Mouse (Mus musculus): ENCODE measurements around the gene Stoml3. TPM values are rescaled to one million over a fixed set of nuclear protein-coding genes. Genes with fewer than 3 reads are reported as not detected.

Stoml3 gene
- polyA plus RNA-seq, 1 experiment from 2014 or later, result not detected

DNA sequence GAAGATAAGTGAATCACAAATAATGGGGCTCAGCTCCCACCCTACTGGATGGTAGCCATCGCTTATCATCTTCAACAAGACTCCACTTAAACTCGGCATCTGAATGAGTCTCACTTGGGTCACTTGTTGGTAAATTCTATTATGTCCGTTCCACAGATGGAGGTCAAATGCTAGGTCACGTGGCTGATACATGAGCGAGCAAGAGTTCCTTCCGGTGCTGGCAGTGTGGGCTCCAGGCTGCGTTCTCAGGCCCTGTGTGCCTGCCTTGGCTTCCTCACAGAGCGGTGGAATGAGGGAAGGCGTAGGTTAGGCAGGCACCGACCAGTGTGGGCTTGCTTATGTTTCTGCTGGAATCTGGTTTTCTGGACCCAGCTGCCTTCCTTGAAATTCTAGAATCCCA lies 1.9 kb upstream of the Stoml3 start:
- Histone ChIP-seq H3K27ac (ENCODE audit: low read depth, low read length) (no peak overlapping the region), H3K36me3 (ENCODE audit: control insufficient read depth, insufficient read depth, low read length) (peaks cover 3% of the 10 kb centered on the region; the same call in 1 of the 2 replicates)

DNA sequence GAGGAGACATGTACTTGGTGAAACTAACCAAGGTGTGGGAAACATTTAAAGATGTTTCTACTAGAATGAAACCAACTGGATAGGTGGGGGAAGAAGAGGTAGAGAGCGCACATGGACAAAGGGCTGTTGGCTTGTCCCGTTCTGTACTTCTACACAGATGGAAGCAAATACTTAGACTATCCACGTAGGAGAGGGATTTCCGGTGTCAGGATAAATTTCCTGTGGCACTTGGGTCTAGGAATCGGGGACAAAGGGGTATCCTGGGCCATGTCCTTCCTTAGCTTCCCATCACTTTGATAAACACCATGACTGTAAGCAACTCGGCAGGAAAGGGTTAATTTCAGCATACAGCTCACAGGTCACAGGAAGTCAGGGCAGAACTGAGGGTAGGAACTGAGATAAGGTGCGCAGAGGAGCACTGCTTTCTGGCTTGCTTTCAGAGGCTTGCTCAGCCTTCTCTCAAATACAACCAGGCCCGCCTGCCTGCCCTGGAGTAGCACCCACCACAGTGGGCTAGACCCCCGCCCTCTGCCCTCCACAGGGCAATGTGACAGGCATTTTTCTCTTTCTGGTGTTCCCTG lies 1.4 kb upstream of the Stoml3 start:
- 30% methylated on average over 9 of the region's 9 CpGs for WGBS
- Histone ChIP-seq H3K36me3 (ENCODE audit: control insufficient read depth, insufficient read depth, low read length) (no peaks in the 10 kb centered on the region; the same call in 1 of the 2 replicates), H3K4me1 (replicated peaks; ENCODE audit: control insufficient read depth, insufficient read depth, low read length) (peaks cover 9% of the 10 kb centered on the region), H3K9ac (ENCODE audit: low read depth, low read length) (no peak overlapping the region), H3K27me3 (replicated peaks; ENCODE audit: control insufficient read depth, insufficient read depth, low read length) (no peaks in the 10 kb centered on the region), H3K4me2 (peak overlapping the region; percentile 27; the same call in 1 of the 2 replicates), H3K9me3 (ENCODE audit: control insufficient read depth, low read length) (no peaks in the 10 kb centered on the region), H3K27ac (ENCODE audit: low read depth, low read length) (peak overlapping the region; percentile 50; the same call in 1 of the 2 replicates), H3K4me3 (ENCODE audit: low read depth, low read length) (no peak overlapping the region)
- ATAC-seq (replicated peaks; ENCODE audit: low FRiP score) (peak; percentile 58; the same call in 1 of the 2 replicates), DNase-seq (ENCODE audit: low spot score) (no peak)

More for the DNA sequence above, 1.9 kb upstream of the Stoml3 start:
- Histone ChIP-seq H3K9ac (ENCODE audit: low read depth, low read length) (no peak overlapping the region), H3K4me3 (ENCODE audit: low read depth, low read length) (no peak overlapping the region), H3K4me1 (replicated peaks; ENCODE audit: control insufficient read depth, insufficient read depth, low read length) (peaks cover 9% of the 10 kb centered on the region), H3K9me3 (ENCODE audit: control insufficient read depth, low read length) (no peaks in the 10 kb centered on the region), H3K27me3 (replicated peaks; ENCODE audit: control insufficient read depth, insufficient read depth, low read length) (no peaks in the 10 kb centered on the region), H3K4me2 (no peak overlapping the region)
- no peak for DNase-seq (ENCODE audit: low spot score)
- ATAC-seq (replicated peaks; ENCODE audit: low FRiP score), result no peak
- WGBS, result 73% methylated on average over 10 of the region's 10 CpGs

DNA sequence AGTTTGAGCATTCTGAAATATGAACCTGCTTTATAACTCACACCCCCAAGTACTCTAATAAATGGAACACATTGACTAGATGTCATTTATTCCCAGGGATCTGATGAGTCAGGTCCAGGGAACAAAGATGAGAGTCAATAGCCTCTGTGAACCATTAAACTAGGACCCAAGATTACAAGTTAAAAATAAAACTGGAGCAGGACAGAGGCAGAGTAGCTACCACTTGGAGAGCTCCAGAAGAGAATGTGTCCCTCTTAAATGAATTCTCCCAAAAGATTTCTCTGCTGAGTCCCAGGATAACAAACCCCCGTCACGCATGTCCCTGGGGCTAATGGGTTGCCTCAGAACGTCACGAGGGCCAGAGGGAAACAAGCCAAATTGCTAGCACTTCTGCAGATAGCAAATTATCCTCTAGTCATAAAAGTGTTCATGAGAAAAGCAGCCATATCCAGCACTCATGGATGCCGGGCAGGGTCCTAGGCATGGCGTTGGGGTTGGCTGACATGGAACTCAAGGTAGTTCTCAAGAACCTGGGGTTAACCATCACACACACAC lies 10.0 kb downstream of the Stoml3 start:
- Histone ChIP-seq H3K4me2 (no peak overlapping the region), H3K4me3 (ENCODE audit: low read depth, low read length) (no peak overlapping the region), H3K27me3 (replicated peaks; ENCODE audit: control insufficient read depth, insufficient read depth, low read length) (no peaks in the 10 kb centered on the region), H3K27ac (ENCODE audit: low read depth, low read length) (no peak overlapping the region), H3K4me1 (replicated peaks; ENCODE audit: control insufficient read depth, insufficient read depth, low read length) (no peaks in the 10 kb centered on the region; the same call in 1 of the 2 replicates), H3K36me3 (ENCODE audit: control insufficient read depth, insufficient read depth, low read length) (no peaks in the 10 kb centered on the region), H3K9ac (ENCODE audit: low read depth, low read length) (no peak overlapping the region), H3K9me3 (ENCODE audit: control insufficient read depth, low read length) (no peaks in the 10 kb centered on the region)
- DNase-seq (ENCODE audit: low spot score) (no peak), ATAC-seq (replicated peaks; ENCODE audit: low FRiP score) (no peak)
- 78% methylated on average over 6 of the region's 6 CpGs for WGBS

DNA sequence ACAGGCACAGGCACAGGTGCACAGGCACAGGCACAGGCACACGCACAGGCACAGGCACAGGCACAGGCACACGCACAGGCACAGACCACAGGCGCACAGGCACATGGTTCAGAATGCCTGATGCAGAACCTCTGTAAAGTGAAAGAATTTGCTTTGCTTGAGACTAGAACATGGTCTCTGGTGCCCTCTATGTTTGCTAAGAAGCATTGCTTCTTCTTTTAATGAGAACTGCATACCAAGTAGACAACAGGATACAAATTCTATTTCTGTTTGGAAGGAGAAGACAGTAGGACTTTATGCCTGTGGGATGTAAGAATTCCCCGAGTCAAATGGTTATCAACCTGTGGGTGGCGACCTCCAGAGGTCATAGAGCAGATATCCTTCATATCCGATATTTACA lies 14.0 kb downstream of the Stoml3 start:
- H3K4me2 ChIP-seq, result no peak overlapping the region
- no peaks in the 10 kb centered on the region; the same call in 1 of the 2 replicates for H3K4me1 ChIP-seq (replicated peaks; ENCODE audit: control insufficient read depth, insufficient read depth, low read length)
- H3K9me3 ChIP-seq (ENCODE audit: control insufficient read depth, low read length), result no peaks in the 10 kb centered on the region
- ATAC-seq (replicated peaks; ENCODE audit: low FRiP score) (no peak), DNase-seq (ENCODE audit: low spot score) (no peak)
- no peak overlapping the region for H3K4me3 ChIP-seq (ENCODE audit: low read depth, low read length)
- H3K27ac ChIP-seq (ENCODE audit: low read depth, low read length), result no peak overlapping the region
- no peak overlapping the region for H3K9ac ChIP-seq (ENCODE audit: low read depth, low read length)
- 61% methylated on average over 6 of the region's 6 CpGs for WGBS
- no peaks in the 10 kb centered on the region for H3K36me3 ChIP-seq (ENCODE audit: control insufficient read depth, insufficient read depth, low read length)
- no peaks in the 10 kb centered on the region for H3K27me3 ChIP-seq (replicated peaks; ENCODE audit: control insufficient read depth, insufficient read depth, low read length)

DNA sequence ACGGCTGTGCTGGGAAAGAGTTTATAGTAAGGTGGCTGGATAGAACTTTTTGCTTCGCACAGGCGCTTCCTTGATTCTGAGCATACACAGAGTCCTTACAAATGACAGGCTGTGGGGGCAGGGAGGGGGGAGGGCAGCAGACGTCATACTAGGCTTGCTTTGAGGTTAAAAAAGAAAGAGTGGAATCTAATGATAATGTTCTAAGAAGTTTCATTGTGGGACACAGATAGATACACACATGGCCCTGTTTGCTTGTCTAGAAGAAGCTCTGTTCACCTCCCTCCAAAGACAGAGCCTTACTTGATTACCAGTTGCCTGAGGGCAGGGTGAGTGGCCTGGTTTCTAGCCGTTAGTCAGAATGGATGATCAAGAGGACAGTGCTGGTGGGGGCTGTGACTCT lies 24.6 kb downstream of the Stoml3 start:
- Histone ChIP-seq H3K27me3 (replicated peaks; ENCODE audit: control insufficient read depth, insufficient read depth, low read length) (no peaks in the 10 kb centered on the region), H3K36me3 (ENCODE audit: control insufficient read depth, insufficient read depth, low read length) (no peaks in the 10 kb centered on the region), H3K9me3 (ENCODE audit: control insufficient read depth, low read length) (no peaks in the 10 kb centered on the region), H3K4me2 (no peak overlapping the region), H3K27ac (ENCODE audit: low read depth, low read length) (no peak overlapping the region), H3K4me1 (replicated peaks; ENCODE audit: control insufficient read depth, insufficient read depth, low read length) (no peaks in the 10 kb centered on the region), H3K9ac (ENCODE audit: low read depth, low read length) (no peak overlapping the region), H3K4me3 (ENCODE audit: low read depth, low read length) (no peak overlapping the region)
- DNase-seq (ENCODE audit: low spot score) (no peak), ATAC-seq (replicated peaks; ENCODE audit: low FRiP score) (peak; percentile 68; the same call in 1 of the 2 replicates)
- 42% methylated on average over 5 of the region's 5 CpGs for WGBS

DNA sequence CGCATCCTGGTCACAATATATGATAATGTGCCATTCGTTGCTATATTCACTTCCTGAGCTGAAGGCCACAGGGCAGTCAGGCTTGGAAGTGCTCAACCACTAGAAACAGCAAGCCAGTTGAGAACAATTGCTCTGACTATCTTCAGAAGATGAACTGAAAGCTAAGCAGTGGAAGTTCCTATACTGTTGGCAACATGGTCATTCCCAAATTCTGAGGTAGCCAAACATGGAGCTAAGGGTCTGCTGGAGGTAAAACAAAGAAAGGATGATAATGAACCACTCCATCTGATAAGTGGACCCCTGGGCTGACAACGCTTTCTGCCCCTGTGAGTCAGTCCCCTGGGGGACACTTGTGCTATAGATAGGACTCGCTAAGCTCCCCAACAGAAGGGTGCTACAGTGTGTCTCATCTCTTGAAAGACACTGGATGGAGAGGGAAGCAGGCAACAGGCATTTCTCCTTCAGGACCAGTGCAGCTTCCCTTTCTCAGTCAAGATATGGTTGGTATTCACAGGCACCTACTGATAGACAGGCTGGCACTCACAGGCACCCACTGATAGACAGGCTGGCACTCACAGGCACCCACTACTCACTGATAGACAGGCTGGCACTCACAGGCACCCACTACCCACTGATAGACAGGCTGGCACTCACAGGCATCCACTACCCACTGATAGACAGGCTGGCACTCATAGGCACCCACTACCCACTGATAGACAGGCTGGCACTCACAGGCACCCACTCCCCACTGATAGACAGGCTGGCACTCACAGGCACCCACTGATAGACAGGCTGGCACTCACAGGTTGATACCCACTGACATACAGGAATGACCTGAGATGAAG lies 26.0 kb downstream of the Stoml3 start:
- H3K4me1 ChIP-seq (replicated peaks; ENCODE audit: control insufficient read depth, insufficient read depth, low read length), result no peaks in the 10 kb centered on the region
- H3K4me3 ChIP-seq (ENCODE audit: low read depth, low read length), result no peak overlapping the region
- no peak overlapping the region for H3K9ac ChIP-seq (ENCODE audit: low read depth, low read length)
- no peak overlapping the region for H3K27ac ChIP-seq (ENCODE audit: low read depth, low read length)
- no peaks in the 10 kb centered on the region for H3K27me3 ChIP-seq (replicated peaks; ENCODE audit: control insufficient read depth, insufficient read depth, low read length)
- ATAC-seq (replicated peaks; ENCODE audit: low FRiP score), result no peak
- no peaks in the 10 kb centered on the region for H3K9me3 ChIP-seq (ENCODE audit: control insufficient read depth, low read length)
- no peak for DNase-seq (ENCODE audit: low spot score)
- WGBS, result 62% methylated on average over 4 of the region's 4 CpGs
- no peak overlapping the region for H3K4me2 ChIP-seq
- no peaks in the 10 kb centered on the region for H3K36me3 ChIP-seq (ENCODE audit: control insufficient read depth, insufficient read depth, low read length)

DNA sequence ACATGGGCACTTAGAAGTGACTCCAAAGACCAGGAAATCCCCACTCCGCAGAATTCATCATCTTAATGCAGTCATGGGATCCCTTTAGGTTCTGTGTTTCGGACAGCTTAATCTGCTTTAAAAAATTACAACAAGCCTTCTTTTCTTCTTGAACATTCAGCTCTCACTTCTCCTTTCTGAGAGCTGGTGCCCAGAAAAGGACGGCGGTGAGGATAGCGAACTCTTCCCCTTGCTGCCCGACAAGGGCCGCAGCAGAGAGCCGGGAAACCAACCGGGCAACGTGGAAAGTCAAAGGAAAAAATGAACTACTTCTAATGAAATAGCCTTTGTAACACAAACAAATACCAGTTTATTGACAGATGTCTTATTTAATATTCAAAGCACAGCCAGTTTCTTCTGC lies 34.3 kb downstream of the Stoml3 start:
- WGBS, result 87% methylated on average over 10 of the region's 10 CpGs
- Histone ChIP-seq H3K27me3 (replicated peaks; ENCODE audit: control insufficient read depth, insufficient read depth, low read length) (no peaks in the 10 kb centered on the region), H3K9ac (ENCODE audit: low read depth, low read length) (no peak overlapping the region), H3K36me3 (ENCODE audit: control insufficient read depth, insufficient read depth, low read length) (no peaks in the 10 kb centered on the region), H3K27ac (ENCODE audit: low read depth, low read length) (no peak overlapping the region), H3K4me1 (replicated peaks; ENCODE audit: control insufficient read depth, insufficient read depth, low read length) (no peaks in the 10 kb centered on the region), H3K4me3 (ENCODE audit: low read depth, low read length) (no peak overlapping the region), H3K4me2 (no peak overlapping the region), H3K9me3 (ENCODE audit: control insufficient read depth, low read length) (no peaks in the 10 kb centered on the region)
- ATAC-seq (replicated peaks; ENCODE audit: low FRiP score), result no peak
- no peak for DNase-seq (ENCODE audit: low spot score)

DNA sequence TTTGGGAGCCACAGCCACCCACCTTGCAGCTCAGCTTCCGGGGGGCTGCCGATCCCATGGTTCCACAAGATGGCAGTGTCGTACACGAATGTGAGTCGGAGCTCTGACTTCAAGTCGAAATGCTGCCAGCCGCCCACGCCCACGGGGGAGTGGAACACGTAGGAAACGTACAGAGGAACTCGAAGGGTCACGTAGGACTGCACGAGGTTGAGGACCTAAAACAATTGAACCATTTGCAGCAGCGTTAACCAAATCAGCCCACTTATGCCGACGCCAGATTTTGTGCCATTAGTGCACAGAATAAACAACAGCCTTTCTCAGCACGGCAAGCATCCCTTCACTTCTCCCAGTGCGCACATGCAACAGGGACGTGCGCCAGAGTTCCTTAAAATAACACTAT lies 37.3 kb downstream of the Stoml3 start:
- Histone ChIP-seq H3K4me3 (ENCODE audit: low read depth, low read length) (peak overlapping the region; percentile 25), H3K27ac (ENCODE audit: low read depth, low read length) (no peak overlapping the region), H3K27me3 (replicated peaks; ENCODE audit: control insufficient read depth, insufficient read depth, low read length) (no peaks in the 10 kb centered on the region), H3K4me1 (replicated peaks; ENCODE audit: control insufficient read depth, insufficient read depth, low read length) (no peaks in the 10 kb centered on the region), H3K36me3 (ENCODE audit: control insufficient read depth, insufficient read depth, low read length) (no peaks in the 10 kb centered on the region), H3K9me3 (ENCODE audit: control insufficient read depth, low read length) (no peaks in the 10 kb centered on the region), H3K9ac (ENCODE audit: low read depth, low read length) (no peak overlapping the region), H3K4me2 (peak overlapping the region; percentile 48)
- DNase-seq (ENCODE audit: low spot score), result peak; percentile 75
- 12% methylated on average over 21 of the region's 21 CpGs for WGBS
- ATAC-seq (replicated peaks; ENCODE audit: low FRiP score), result no peak
